Mouse (Mus musculus): ENCODE measurements around the gene Hltf. TPM values are rescaled to one million over a fixed set of nuclear protein-coding genes. Genes with fewer than 3 reads are reported as not detected.
"Not testable (repeated sequence)": the region's sequence is repeated elsewhere in the genome, so short reads cannot be mapped to it uniquely, and the experiment has no call there.

Gene Hltf
- polyA plus RNA-seq, 1 experiment from 2014 or later: 25.9 TPM

- H3K4me1 ChIP-seq (replicated peaks; ENCODE audit: control insufficient read depth, insufficient read depth, low read length): no peaks in the 10 kb centered on the region
- ATAC-seq (replicated peaks; ENCODE audit: low FRiP score) (no peak), DNase-seq (ENCODE audit: low spot score) (peak; percentile 53)
- H3K9me3 ChIP-seq (ENCODE audit: control insufficient read depth, low read length): no peaks in the 10 kb centered on the region
- WGBS: 88% methylated on average over 19 of the region's 19 CpGs
- no peaks in the 10 kb centered on the region for H3K36me3 ChIP-seq (ENCODE audit: control insufficient read depth, insufficient read depth, low read length)
- no peak overlapping the region for H3K27ac ChIP-seq (ENCODE audit: low read depth, low read length)
- no peak overlapping the region for H3K4me2 ChIP-seq (ENCODE audit: low read depth, low read length, severe bottlenecking)
- no peaks in the 10 kb centered on the region for H3K27me3 ChIP-seq (ENCODE audit: control insufficient read depth, insufficient read depth, low read length)
- no peak overlapping the region for H3K9ac ChIP-seq (ENCODE audit: low read length)
- H3K4me3 ChIP-seq (ENCODE audit: low read depth, low read length): no peak overlapping the region
Observed at GRCm38 (mm10) chr3:20119044-20119591, 61.5 kb downstream of the Hltf start.

GRCm38 (mm10) chr3:20119686-20120244 lies 62.2 kb downstream of the Hltf start:
- H3K36me3 ChIP-seq (ENCODE audit: control insufficient read depth, insufficient read depth, low read length): no peaks in the 10 kb centered on the region
- no peak overlapping the region for H3K4me2 ChIP-seq (ENCODE audit: low read depth, low read length, severe bottlenecking)
- ATAC-seq (replicated peaks; ENCODE audit: low FRiP score): no peak
- H3K4me3 ChIP-seq (ENCODE audit: low read depth, low read length): no peak overlapping the region
- H3K9me3 ChIP-seq (ENCODE audit: control insufficient read depth, low read length): no peaks in the 10 kb centered on the region
- DNase-seq (ENCODE audit: low spot score): no peak
- no peak overlapping the region for H3K27ac ChIP-seq (ENCODE audit: low read depth, low read length)
- 64% methylated on average over 4 of the region's 4 CpGs for WGBS
- no peaks in the 10 kb centered on the region for H3K27me3 ChIP-seq (ENCODE audit: control insufficient read depth, insufficient read depth, low read length)
- no peaks in the 10 kb centered on the region for H3K4me1 ChIP-seq (replicated peaks; ENCODE audit: control insufficient read depth, insufficient read depth, low read length)
- no peak overlapping the region for H3K9ac ChIP-seq (ENCODE audit: low read length)

DNA sequence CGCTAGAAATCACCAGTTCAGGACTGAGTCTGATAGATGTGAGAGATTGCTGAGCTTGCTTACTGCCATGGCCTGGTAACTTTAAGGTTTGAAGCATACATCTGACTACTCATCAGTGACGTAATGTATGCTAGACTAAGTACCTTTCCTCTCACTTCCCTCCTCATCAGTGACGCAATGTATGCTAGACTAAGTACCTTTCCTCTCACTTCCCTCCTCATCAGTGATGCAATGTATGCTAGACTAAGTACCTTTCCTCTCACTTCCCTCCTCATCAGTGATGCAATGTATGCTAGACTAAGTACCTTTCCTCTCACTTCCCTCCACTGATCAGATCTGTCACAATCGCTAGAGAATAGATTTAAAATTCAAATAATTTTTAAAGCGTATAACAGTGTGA lies 64.0 kb downstream of the Hltf start:
- not testable (repeated sequence) for H3K27ac ChIP-seq (ENCODE audit: low read depth, low read length); DNase-seq (ENCODE audit: low spot score); ATAC-seq (replicated peaks; ENCODE audit: low FRiP score); H3K4me2 ChIP-seq (ENCODE audit: low read depth, low read length, severe bottlenecking); H3K4me1 ChIP-seq (replicated peaks; ENCODE audit: control insufficient read depth, insufficient read depth, low read length); H3K27me3 ChIP-seq (ENCODE audit: control insufficient read depth, insufficient read depth, low read length); H3K36me3 ChIP-seq (ENCODE audit: control insufficient read depth, insufficient read depth, low read length); H3K9me3 ChIP-seq (ENCODE audit: control insufficient read depth, low read length); H3K9ac ChIP-seq (ENCODE audit: low read length); H3K4me3 ChIP-seq (ENCODE audit: low read depth, low read length)
- WGBS: 93% methylated on average over 5 of the region's 5 CpGs

- Histone ChIP-seq H3K4me1 (replicated peaks; ENCODE audit: control insufficient read depth, insufficient read depth, low read length) (no peaks in the 10 kb centered on the region), H3K27me3 (ENCODE audit: control insufficient read depth, insufficient read depth, low read length) (no peaks in the 10 kb centered on the region), H3K9me3 (ENCODE audit: control insufficient read depth, low read length) (no peaks in the 10 kb centered on the region), H3K4me2 (ENCODE audit: low read depth, low read length, severe bottlenecking) (no peak overlapping the region), H3K9ac (ENCODE audit: low read length) (no peak overlapping the region), H3K4me3 (ENCODE audit: low read depth, low read length) (no peak overlapping the region), H3K27ac (ENCODE audit: low read depth, low read length) (no peak overlapping the region), H3K36me3 (ENCODE audit: control insufficient read depth, insufficient read depth, low read length) (no peaks in the 10 kb centered on the region; the same call in 1 of the 2 replicates)
- WGBS: 97% methylated on average over 5 of the region's 5 CpGs
- DNase-seq (ENCODE audit: low spot score) (no peak), ATAC-seq (replicated peaks; ENCODE audit: low FRiP score) (no peak)
Observed at GRCm38 (mm10) chr3:20125604-20126003, 68.0 kb downstream of the Hltf start.

GRCm38 (mm10) chr3:20127047-20127595 lies 69.5 kb downstream of the Hltf start:
- H3K9ac ChIP-seq (ENCODE audit: low read length): no peak overlapping the region
- no peaks in the 10 kb centered on the region; the same call in 1 of the 2 replicates for H3K36me3 ChIP-seq (ENCODE audit: control insufficient read depth, insufficient read depth, low read length)
- H3K27ac ChIP-seq (ENCODE audit: low read depth, low read length): no peak overlapping the region
- ATAC-seq (replicated peaks; ENCODE audit: low FRiP score) (no peak), DNase-seq (ENCODE audit: low spot score) (no peak)
- 61% methylated on average over 2 of the region's 2 CpGs for WGBS
- no peaks in the 10 kb centered on the region for H3K4me1 ChIP-seq (replicated peaks; ENCODE audit: control insufficient read depth, insufficient read depth, low read length)
- no peak overlapping the region for H3K4me3 ChIP-seq (ENCODE audit: low read depth, low read length)
- no peaks in the 10 kb centered on the region for H3K27me3 ChIP-seq (ENCODE audit: control insufficient read depth, insufficient read depth, low read length)
- no peak overlapping the region for H3K4me2 ChIP-seq (ENCODE audit: low read depth, low read length, severe bottlenecking)
- H3K9me3 ChIP-seq (ENCODE audit: control insufficient read depth, low read length): no peaks in the 10 kb centered on the region

GRCm38 (mm10) chr3:20129491-20129890 lies 71.9 kb downstream of the Hltf start:
- no peaks in the 10 kb centered on the region for H3K9me3 ChIP-seq (ENCODE audit: control insufficient read depth, low read length)
- 93% methylated on average over 5 of the region's 5 CpGs for WGBS

GRCm38 (mm10) chr3:20130456-20131349 lies 73.1 kb downstream of the Hltf start:
- Histone ChIP-seq H3K4me1 (replicated peaks; ENCODE audit: control insufficient read depth, insufficient read depth, low read length) (no peaks in the 10 kb centered on the region), H3K4me2 (ENCODE audit: low read depth, low read length, severe bottlenecking) (no peak overlapping the region), H3K9ac (ENCODE audit: low read length) (no peak overlapping the region), H3K27me3 (ENCODE audit: control insufficient read depth, insufficient read depth, low read length) (no peaks in the 10 kb centered on the region), H3K9me3 (ENCODE audit: control insufficient read depth, low read length) (no peaks in the 10 kb centered on the region), H3K4me3 (ENCODE audit: low read depth, low read length) (no peak overlapping the region), H3K36me3 (ENCODE audit: control insufficient read depth, insufficient read depth, low read length) (no peaks in the 10 kb centered on the region), H3K27ac (ENCODE audit: low read depth, low read length) (no peak overlapping the region)
- no peak for ATAC-seq (replicated peaks; ENCODE audit: low FRiP score)
- WGBS: 91% methylated on average over 8 of the region's 8 CpGs
- no peak for DNase-seq (ENCODE audit: low spot score)

More at GRCm38 (mm10) chr3:20129491-20129890, 71.9 kb downstream of the Hltf start:
- ATAC-seq (replicated peaks; ENCODE audit: low FRiP score): no peak
- no peak for DNase-seq (ENCODE audit: low spot score)
- Histone ChIP-seq H3K4me1 (replicated peaks; ENCODE audit: control insufficient read depth, insufficient read depth, low read length) (no peaks in the 10 kb centered on the region), H3K36me3 (ENCODE audit: control insufficient read depth, insufficient read depth, low read length) (no peaks in the 10 kb centered on the region; the same call in 1 of the 2 replicates), H3K4me3 (ENCODE audit: low read depth, low read length) (no peak overlapping the region), H3K27me3 (ENCODE audit: control insufficient read depth, insufficient read depth, low read length) (no peaks in the 10 kb centered on the region), H3K27ac (ENCODE audit: low read depth, low read length) (no peak overlapping the region), H3K4me2 (ENCODE audit: low read depth, low read length, severe bottlenecking) (no peak overlapping the region), H3K9ac (ENCODE audit: low read length) (no peak overlapping the region)

DNA sequence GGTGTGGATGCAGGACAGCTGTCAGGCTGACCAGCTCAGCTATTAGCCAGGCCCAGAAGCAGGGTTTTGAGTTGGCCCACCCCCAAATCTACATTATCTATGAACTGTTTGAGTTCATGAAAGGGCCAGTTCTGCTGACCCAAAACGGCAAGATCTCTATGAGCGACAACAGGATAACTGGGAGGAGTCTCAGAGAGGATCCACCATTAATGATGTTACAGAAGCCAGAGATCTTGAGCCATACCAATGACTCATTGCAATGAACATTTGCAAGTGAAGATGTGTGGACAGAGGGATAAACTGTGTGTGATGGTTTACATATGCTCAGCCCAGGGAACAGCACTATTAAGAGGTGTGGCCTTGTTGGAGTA lies 73.7 kb downstream of the Hltf start:
- H3K9ac ChIP-seq (ENCODE audit: low read length): no peak overlapping the region
- H3K27ac ChIP-seq (ENCODE audit: low read depth, low read length): no peak overlapping the region
- ATAC-seq (replicated peaks; ENCODE audit: low FRiP score) (no peak), DNase-seq (ENCODE audit: low spot score) (no peak)
- no peaks in the 10 kb centered on the region for H3K9me3 ChIP-seq (ENCODE audit: control insufficient read depth, low read length)
- H3K4me1 ChIP-seq (replicated peaks; ENCODE audit: control insufficient read depth, insufficient read depth, low read length): no peaks in the 10 kb centered on the region
- WGBS: 88% methylated on average over 2 of the region's 2 CpGs
- H3K27me3 ChIP-seq (ENCODE audit: control insufficient read depth, insufficient read depth, low read length): no peaks in the 10 kb centered on the region
- H3K36me3 ChIP-seq (ENCODE audit: control insufficient read depth, insufficient read depth, low read length): no peaks in the 10 kb centered on the region
- no peak overlapping the region for H3K4me3 ChIP-seq (ENCODE audit: low read depth, low read length)
- H3K4me2 ChIP-seq (ENCODE audit: low read depth, low read length, severe bottlenecking): no peak overlapping the region

All from forebrain, embryonic 11.5 days (tissue).